Mouse (Mus musculus): ENCODE results near the gene Gm20696. TPM values are rescaled to one million over a fixed set of nuclear protein-coding genes. Genes with fewer than 3 reads are reported as not detected.

The Gm20696 gene
- polyA plus RNA-seq, 1 experiment from 2014 or later, result 6.3 TPM

GRCm38 (mm10) chr6:99302662-99303435, 363.7 kb downstream of the Gm20696 start:
- no peak overlapping the region for H3K4me2 ChIP-seq (ENCODE audit: low read length)
- no peaks in the 10 kb centered on the region for H3K27me3 ChIP-seq (replicated peaks; ENCODE audit: control insufficient read depth, insufficient read depth, low read length)

GRCm38 (mm10) chr6:99301923-99302322, 364.7 kb downstream of the Gm20696 start:
- no peak for ATAC-seq
- Histone ChIP-seq H3K9me3 (ENCODE audit: control insufficient read depth, low read length) (no peaks in the 10 kb centered on the region), H3K36me3 (ENCODE audit: control insufficient read depth, insufficient read depth) (no peaks in the 10 kb centered on the region), H3K9ac (replicated peaks; ENCODE audit: low read depth, low read length) (no peak overlapping the region), H3K27ac (ENCODE audit: low read length) (no peak overlapping the region), H3K4me1 (replicated peaks; ENCODE audit: control insufficient read depth, insufficient read depth, low read length) (no peaks in the 10 kb centered on the region), H3K27me3 (replicated peaks; ENCODE audit: control insufficient read depth, insufficient read depth, low read length) (no peaks in the 10 kb centered on the region), H3K4me3 (replicated peaks; ENCODE audit: low read length) (no peak overlapping the region), H3K4me2 (ENCODE audit: low read length) (no peak overlapping the region)
- 89% methylated on average over 8 of the region's 8 CpGs for WGBS

More at GRCm38 (mm10) chr6:99302662-99303435, 363.7 kb downstream of the Gm20696 start:
- WGBS, result 91% methylated on average over 6 of the region's 6 CpGs
- Histone ChIP-seq H3K9ac (replicated peaks; ENCODE audit: low read depth, low read length) (no peak overlapping the region), H3K27ac (ENCODE audit: low read length) (no peak overlapping the region), H3K4me1 (replicated peaks; ENCODE audit: control insufficient read depth, insufficient read depth, low read length) (no peaks in the 10 kb centered on the region), H3K9me3 (ENCODE audit: control insufficient read depth, low read length) (no peaks in the 10 kb centered on the region), H3K36me3 (ENCODE audit: control insufficient read depth, insufficient read depth) (no peaks in the 10 kb centered on the region), H3K4me3 (replicated peaks; ENCODE audit: low read length) (no peak overlapping the region)
- ATAC-seq, result no peak

GRCm38 (mm10) chr6:99300235-99300634, 366.4 kb downstream of the Gm20696 start:
- no peak for ATAC-seq
- no peak overlapping the region for H3K4me3 ChIP-seq (replicated peaks; ENCODE audit: low read length)
- 95% methylated on average over 6 of the region's 6 CpGs for WGBS
- no peaks in the 10 kb centered on the region for H3K27me3 ChIP-seq (replicated peaks; ENCODE audit: control insufficient read depth, insufficient read depth, low read length)
- no peaks in the 10 kb centered on the region for H3K4me1 ChIP-seq (replicated peaks; ENCODE audit: control insufficient read depth, insufficient read depth, low read length)
- no peaks in the 10 kb centered on the region for H3K9me3 ChIP-seq (ENCODE audit: control insufficient read depth, low read length)
- no peak overlapping the region for H3K4me2 ChIP-seq (ENCODE audit: low read length)
- H3K36me3 ChIP-seq (ENCODE audit: control insufficient read depth, insufficient read depth), result no peaks in the 10 kb centered on the region
- H3K9ac ChIP-seq (replicated peaks; ENCODE audit: low read depth, low read length), result no peak overlapping the region
- H3K27ac ChIP-seq (ENCODE audit: low read length), result no peak overlapping the region

- 69% methylated on average over 14 of the region's 14 CpGs for WGBS
- no peaks in the 10 kb centered on the region for H3K9me3 ChIP-seq (ENCODE audit: control insufficient read depth, low read length)
- ATAC-seq, result no peak
Observed at GRCm38 (mm10) chr6:99299196-99299595, 367.4 kb downstream of the Gm20696 start.

GRCm38 (mm10) chr6:99297535-99297934, 369.1 kb downstream of the Gm20696 start:
- Histone ChIP-seq H3K4me2 (ENCODE audit: low read length) (no peak overlapping the region), H3K27me3 (replicated peaks; ENCODE audit: control insufficient read depth, insufficient read depth, low read length) (no peaks in the 10 kb centered on the region), H3K9ac (replicated peaks; ENCODE audit: low read depth, low read length) (no peak overlapping the region), H3K4me3 (replicated peaks; ENCODE audit: low read length) (no peak overlapping the region), H3K36me3 (ENCODE audit: control insufficient read depth, insufficient read depth) (no peaks in the 10 kb centered on the region), H3K9me3 (ENCODE audit: control insufficient read depth, low read length) (no peaks in the 10 kb centered on the region), H3K4me1 (replicated peaks; ENCODE audit: control insufficient read depth, insufficient read depth, low read length) (no peaks in the 10 kb centered on the region), H3K27ac (ENCODE audit: low read length) (no peak overlapping the region)
- no peak for ATAC-seq
- 90% methylated on average over 5 of the region's 5 CpGs for WGBS

More at GRCm38 (mm10) chr6:99299196-99299595, 367.4 kb downstream of the Gm20696 start:
- Histone ChIP-seq H3K4me1 (replicated peaks; ENCODE audit: control insufficient read depth, insufficient read depth, low read length) (no peaks in the 10 kb centered on the region), H3K4me2 (ENCODE audit: low read length) (no peak overlapping the region), H3K36me3 (ENCODE audit: control insufficient read depth, insufficient read depth) (no peaks in the 10 kb centered on the region), H3K27ac (ENCODE audit: low read length) (no peak overlapping the region), H3K27me3 (replicated peaks; ENCODE audit: control insufficient read depth, insufficient read depth, low read length) (no peaks in the 10 kb centered on the region), H3K9ac (replicated peaks; ENCODE audit: low read depth, low read length) (no peak overlapping the region), H3K4me3 (replicated peaks; ENCODE audit: low read length) (no peak overlapping the region)

- Histone ChIP-seq H3K4me1 (replicated peaks; ENCODE audit: control insufficient read depth, insufficient read depth, low read length) (no peaks in the 10 kb centered on the region), H3K9ac (replicated peaks; ENCODE audit: low read depth, low read length) (no peak overlapping the region), H3K36me3 (ENCODE audit: control insufficient read depth, insufficient read depth) (no peaks in the 10 kb centered on the region), H3K9me3 (ENCODE audit: control insufficient read depth, low read length) (no peaks in the 10 kb centered on the region), H3K27ac (ENCODE audit: low read length) (no peak overlapping the region), H3K4me3 (replicated peaks; ENCODE audit: low read length) (no peak overlapping the region), H3K4me2 (ENCODE audit: low read length) (no peak overlapping the region), H3K27me3 (replicated peaks; ENCODE audit: control insufficient read depth, insufficient read depth, low read length) (no peaks in the 10 kb centered on the region)
- WGBS, result 83% methylated on average over 8 of the region's 8 CpGs
- no peak for ATAC-seq
Observed at GRCm38 (mm10) chr6:99295495-99295894, 371.1 kb downstream of the Gm20696 start.

- 47% methylated on average over 4 of the region's 4 CpGs for WGBS
- Histone ChIP-seq H3K27me3 (replicated peaks; ENCODE audit: control insufficient read depth, insufficient read depth, low read length) (no peaks in the 10 kb centered on the region), H3K4me3 (replicated peaks; ENCODE audit: low read length) (no peak overlapping the region), H3K36me3 (ENCODE audit: control insufficient read depth, insufficient read depth) (no peaks in the 10 kb centered on the region), H3K9me3 (ENCODE audit: control insufficient read depth, low read length) (no peaks in the 10 kb centered on the region), H3K4me1 (replicated peaks; ENCODE audit: control insufficient read depth, insufficient read depth, low read length) (no peaks in the 10 kb centered on the region), H3K4me2 (ENCODE audit: low read length) (no peak overlapping the region), H3K27ac (ENCODE audit: low read length) (no peak overlapping the region), H3K9ac (replicated peaks; ENCODE audit: low read depth, low read length) (no peak overlapping the region)
- ATAC-seq, result no peak
Observed at GRCm38 (mm10) chr6:99289220-99289619, 377.4 kb downstream of the Gm20696 start.

- H3K9me3 ChIP-seq (ENCODE audit: control insufficient read depth, low read length), result no peaks in the 10 kb centered on the region
- 65% methylated on average over 3 of the region's 3 CpGs for WGBS
- H3K9ac ChIP-seq (replicated peaks; ENCODE audit: low read depth, low read length), result no peak overlapping the region
- H3K27ac ChIP-seq (ENCODE audit: low read length), result no peak overlapping the region
- no peaks in the 10 kb centered on the region for H3K4me1 ChIP-seq (replicated peaks; ENCODE audit: control insufficient read depth, insufficient read depth, low read length)
- no peak for ATAC-seq
- H3K4me3 ChIP-seq (replicated peaks; ENCODE audit: low read length), result no peak overlapping the region
- no peaks in the 10 kb centered on the region for H3K27me3 ChIP-seq (replicated peaks; ENCODE audit: control insufficient read depth, insufficient read depth, low read length)
- H3K36me3 ChIP-seq (ENCODE audit: control insufficient read depth, insufficient read depth), result no peaks in the 10 kb centered on the region
- H3K4me2 ChIP-seq (ENCODE audit: low read length), result no peak overlapping the region
Observed at GRCm38 (mm10) chr6:99285026-99285425, 381.6 kb downstream of the Gm20696 start.

- Histone ChIP-seq H3K4me3 (replicated peaks; ENCODE audit: low read length) (no peak overlapping the region), H3K4me2 (ENCODE audit: low read length) (no peak overlapping the region)
- 86% methylated on average over 4 of the region's 4 CpGs for WGBS
Observed at GRCm38 (mm10) chr6:99284019-99284418, 382.6 kb downstream of the Gm20696 start.

More at GRCm38 (mm10) chr6:99284019-99284418, 382.6 kb downstream of the Gm20696 start:
- Histone ChIP-seq H3K36me3 (ENCODE audit: control insufficient read depth, insufficient read depth) (no peaks in the 10 kb centered on the region), H3K27ac (ENCODE audit: low read length) (no peak overlapping the region), H3K27me3 (replicated peaks; ENCODE audit: control insufficient read depth, insufficient read depth, low read length) (no peaks in the 10 kb centered on the region), H3K9me3 (ENCODE audit: control insufficient read depth, low read length) (no peaks in the 10 kb centered on the region), H3K4me1 (replicated peaks; ENCODE audit: control insufficient read depth, insufficient read depth, low read length) (no peaks in the 10 kb centered on the region), H3K9ac (replicated peaks; ENCODE audit: low read depth, low read length) (no peak overlapping the region)
- no peak for ATAC-seq
